Mouse (Mus musculus): ENCODE measurements around the gene Gm9844.

GRCm38 (mm10) chr7:24886308-24886633 lies 24.3 kb downstream of the Gm9844 start:
- TF ChIP-seq GATA1 (IDR thresholded peaks at IDR 0.05; ENCODE audit: borderline replicate concordance, low read length) (no peak), FLI1 (IDR thresholded peaks at IDR 0.05; ENCODE audit: low read length) (no peak)

Data from megakaryocyte, embryonic 14.5 days (primary cell).